Mouse (Mus musculus): Measurements from ENCODE around the gene Ntpcr.

DNA sequence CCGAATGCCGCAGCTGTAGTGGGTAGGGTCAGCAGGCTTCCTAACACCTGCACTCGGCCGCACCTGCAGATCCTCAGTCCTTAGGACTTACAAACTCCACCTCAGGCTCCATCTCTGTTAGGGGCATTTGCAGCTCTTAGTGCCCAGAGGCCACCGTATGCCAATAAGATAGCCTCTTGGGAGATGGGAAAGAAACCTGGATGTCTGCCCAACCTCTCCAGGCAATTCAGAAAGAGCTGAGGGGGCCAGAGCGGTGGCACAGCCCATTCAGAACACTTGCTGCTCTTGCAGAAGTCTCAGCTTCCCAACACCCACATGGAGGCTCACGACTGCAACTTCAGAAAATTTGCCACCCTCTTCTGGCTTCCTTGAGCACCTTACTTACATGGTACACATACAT, 23.9 kb upstream of the Ntpcr start:
- no peak for TF ChIP-seq POLR2A (IDR thresholded peaks at IDR 0.05; ENCODE audit: borderline replicate concordance, low read depth, low read length)
- no peak for TF ChIP-seq CTCF (IDR thresholded peaks at IDR 0.05; ENCODE audit: low read depth, low read length)
